Mouse (Mus musculus): ENCODE measurements around the gene Mycl. TPM values are rescaled to one million over a fixed set of nuclear protein-coding genes. Genes with fewer than 3 reads are reported as not detected.

The Mycl gene
- polyA plus RNA-seq, 1 experiment = 5.8 TPM

DNA sequence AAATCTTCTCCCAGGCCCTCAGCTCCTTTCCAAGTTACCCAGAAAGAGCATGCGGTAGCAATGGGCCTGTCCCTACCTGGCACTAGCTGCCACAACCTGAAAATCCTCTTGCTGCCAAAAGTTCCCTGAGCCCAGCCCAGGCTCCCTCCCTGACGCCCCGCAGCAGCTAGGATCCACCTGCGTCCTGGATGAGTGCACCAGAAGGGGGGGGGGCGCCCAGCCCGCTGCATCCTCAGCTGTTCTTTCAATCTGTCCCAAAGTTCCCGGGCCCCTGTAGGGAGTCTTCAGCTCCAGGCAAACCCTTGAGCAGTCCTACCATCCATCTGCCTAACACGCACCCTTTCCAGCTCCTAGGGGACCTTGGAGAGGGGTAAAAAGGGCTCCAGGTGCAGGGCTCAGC lies 35.6 kb upstream of the Mycl start:
- 6% methylated on average over 8 of the region's 8 CpGs for WGBS
- H3K4me1 ChIP-seq (ENCODE audit: control insufficient read depth, insufficient read depth, low read length) = 0 out of 2 replicates have a peak, but pooled peaks cover 6% of the 10 kb centered on the region
- no peak overlapping the region for H3K27ac ChIP-seq (ENCODE audit: insufficient read depth, low read length)
- no peak for DNase-seq
- H3K27me3 ChIP-seq (ENCODE audit: control insufficient read depth, insufficient read depth, low read length) = peaks cover 3% of the 10 kb centered on the region; the same call in 1 of the 2 replicates
- H3K4me3 ChIP-seq (replicated peaks; ENCODE audit: insufficient read depth, low read depth, low read length) = peak overlapping the region; percentile 17
- TF ChIP-seq CTCF (IDR thresholded peaks at IDR 0.05; ENCODE audit: borderline replicate concordance, insufficient read depth, low read depth, low read length) (no peak), POLR2A (IDR thresholded peaks at IDR 0.05; ENCODE audit: borderline replicate concordance, insufficient read depth, low read length) (no peak)

- 0 out of 2 replicates have a peak, but pooled peaks cover 6% of the 10 kb centered on the region for H3K4me1 ChIP-seq (ENCODE audit: control insufficient read depth, insufficient read depth, low read length)
- WGBS = under 1% methylated on average over 43 of the region's 43 CpGs
- H3K27me3 ChIP-seq (ENCODE audit: control insufficient read depth, insufficient read depth, low read length) = peaks cover 3% of the 10 kb centered on the region; the same call in 1 of the 2 replicates
- no peak overlapping the region for H3K27ac ChIP-seq (ENCODE audit: insufficient read depth, low read length)
- TF ChIP-seq POLR2A (IDR thresholded peaks at IDR 0.05; ENCODE audit: borderline replicate concordance, insufficient read depth, low read length) = no peak
- no peak for TF ChIP-seq CTCF (IDR thresholded peaks at IDR 0.05; ENCODE audit: borderline replicate concordance, insufficient read depth, low read depth, low read length)
- peak overlapping the region; percentile 39 for H3K4me3 ChIP-seq (replicated peaks; ENCODE audit: insufficient read depth, low read depth, low read length)
- DNase-seq = peak in 1 of 2 experiments; percentile 13
Observed at GRCm38 (mm10) chr4:122960321-122961099, 34.9 kb upstream of the Mycl start.

- Histone ChIP-seq H3K4me3 (replicated peaks; ENCODE audit: insufficient read depth, low read depth, low read length) (peak within 1 kb of the TSS; percentile 39), H3K4me1 (ENCODE audit: control insufficient read depth, insufficient read depth, low read length) (0 out of 2 replicates have a peak, but pooled peaks cover 6% of the 10 kb centered on the region), H3K27me3 (ENCODE audit: control insufficient read depth, insufficient read depth, low read length) (peaks cover 3% of the 10 kb centered on the region; the same call in 1 of the 2 replicates), H3K27ac (ENCODE audit: insufficient read depth, low read length) (no peak within 1 kb of the TSS)
- peak; percentile 46 to 51 for DNase-seq
- TF ChIP-seq CTCF (IDR thresholded peaks at IDR 0.05; ENCODE audit: borderline replicate concordance, insufficient read depth, low read depth, low read length) (no peak), POLR2A (IDR thresholded peaks at IDR 0.05; ENCODE audit: borderline replicate concordance, insufficient read depth, low read length) (no peak)
- WGBS = 2% methylated on average over 27 of the region's 27 CpGs
Observed at GRCm38 (mm10) chr4:122961100-122961567, 34.3 kb upstream of the Mycl start, which contains the start of gene Mfsd2a. TSS of gene Mfsd2a (minus strand) at chr4:122961188.

DNA sequence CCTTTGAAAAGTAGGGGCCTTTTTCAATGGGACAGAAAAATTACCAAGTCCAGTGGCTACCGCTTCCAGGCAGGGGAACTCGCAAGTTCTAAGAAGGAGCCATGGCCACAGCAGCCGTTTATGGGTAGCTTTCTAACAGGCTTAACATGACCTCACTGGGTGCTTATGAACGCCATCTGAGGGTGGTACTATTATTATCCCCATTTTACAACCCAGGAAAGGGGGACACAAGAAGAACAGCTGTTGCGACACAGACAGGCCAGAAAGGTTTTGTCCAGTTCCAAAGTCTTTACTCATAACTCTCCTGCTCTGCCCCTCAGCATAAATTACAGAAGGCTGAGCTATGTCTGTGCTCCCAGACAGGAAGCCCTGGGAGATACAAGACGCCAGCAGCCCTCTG lies 33.9 kb upstream of the Mycl start:
- no peak overlapping the region for H3K4me3 ChIP-seq (replicated peaks; ENCODE audit: insufficient read depth, low read depth, low read length)
- H3K4me1 ChIP-seq (ENCODE audit: control insufficient read depth, insufficient read depth, low read length) = 0 out of 2 replicates have a peak, but pooled peaks cover 6% of the 10 kb centered on the region
- no peak for DNase-seq
- TF ChIP-seq CTCF (IDR thresholded peaks at IDR 0.05; ENCODE audit: borderline replicate concordance, insufficient read depth, low read depth, low read length) = no peak
- no peak for TF ChIP-seq POLR2A (IDR thresholded peaks at IDR 0.05; ENCODE audit: borderline replicate concordance, insufficient read depth, low read length)
- no peak overlapping the region for H3K27ac ChIP-seq (ENCODE audit: insufficient read depth, low read length)
- peaks cover 3% of the 10 kb centered on the region; the same call in 1 of the 2 replicates for H3K27me3 ChIP-seq (ENCODE audit: control insufficient read depth, insufficient read depth, low read length)
- 67% methylated on average over 6 of the region's 6 CpGs for WGBS

GRCm38 (mm10) chr4:122962751-122963150 lies 32.7 kb upstream of the Mycl start:
- no peak for TF ChIP-seq CTCF (IDR thresholded peaks at IDR 0.05; ENCODE audit: borderline replicate concordance, insufficient read depth, low read depth, low read length)
- no peak for TF ChIP-seq POLR2A (IDR thresholded peaks at IDR 0.05; ENCODE audit: borderline replicate concordance, insufficient read depth, low read length)
- 0 out of 2 replicates have a peak, but pooled peaks cover 6% of the 10 kb centered on the region for H3K4me1 ChIP-seq (ENCODE audit: control insufficient read depth, insufficient read depth, low read length)
- WGBS = 57% methylated on average over 8 of the region's 8 CpGs

DNA sequence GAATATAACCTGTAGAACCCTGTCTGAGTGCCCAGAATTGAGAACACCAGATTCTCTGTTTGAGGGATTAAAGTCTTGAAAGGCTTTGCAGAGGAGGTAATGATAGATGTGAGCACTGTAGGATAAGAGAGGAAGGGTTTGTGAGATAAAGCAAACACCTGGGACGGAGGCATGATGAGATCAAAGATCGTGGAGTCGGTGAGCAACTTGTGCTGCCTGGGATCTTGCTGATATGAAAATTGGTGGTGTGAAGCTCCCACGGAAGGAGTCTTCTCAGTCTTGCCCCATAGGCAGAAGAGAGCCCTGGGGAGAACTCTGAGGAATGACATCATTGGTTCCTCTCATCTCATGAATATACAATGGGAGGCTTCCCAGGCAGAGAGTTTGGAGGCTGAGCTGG lies 27.3 kb upstream of the Mycl start:
- no peak for TF ChIP-seq CTCF (IDR thresholded peaks at IDR 0.05; ENCODE audit: borderline replicate concordance, insufficient read depth, low read depth, low read length)
- no peak for TF ChIP-seq POLR2A (IDR thresholded peaks at IDR 0.05; ENCODE audit: borderline replicate concordance, insufficient read depth, low read length)
- Histone ChIP-seq H3K4me3 (replicated peaks; ENCODE audit: insufficient read depth, low read depth, low read length) (no peak overlapping the region), H3K27me3 (ENCODE audit: control insufficient read depth, insufficient read depth, low read length) (no peaks in the 10 kb centered on the region), H3K4me1 (ENCODE audit: control insufficient read depth, insufficient read depth, low read length) (no peaks in the 10 kb centered on the region), H3K27ac (ENCODE audit: insufficient read depth, low read length) (no peak overlapping the region)
- DNase-seq = no peak
- 86% methylated on average over 4 of the region's 4 CpGs for WGBS

More at GRCm38 (mm10) chr4:122962751-122963150, 32.7 kb upstream of the Mycl start:
- Histone ChIP-seq H3K27ac (ENCODE audit: insufficient read depth, low read length) (no peak overlapping the region), H3K4me3 (replicated peaks; ENCODE audit: insufficient read depth, low read depth, low read length) (no peak overlapping the region), H3K27me3 (ENCODE audit: control insufficient read depth, insufficient read depth, low read length) (peaks cover 3% of the 10 kb centered on the region; the same call in 1 of the 2 replicates)
- no peak for DNase-seq

DNA sequence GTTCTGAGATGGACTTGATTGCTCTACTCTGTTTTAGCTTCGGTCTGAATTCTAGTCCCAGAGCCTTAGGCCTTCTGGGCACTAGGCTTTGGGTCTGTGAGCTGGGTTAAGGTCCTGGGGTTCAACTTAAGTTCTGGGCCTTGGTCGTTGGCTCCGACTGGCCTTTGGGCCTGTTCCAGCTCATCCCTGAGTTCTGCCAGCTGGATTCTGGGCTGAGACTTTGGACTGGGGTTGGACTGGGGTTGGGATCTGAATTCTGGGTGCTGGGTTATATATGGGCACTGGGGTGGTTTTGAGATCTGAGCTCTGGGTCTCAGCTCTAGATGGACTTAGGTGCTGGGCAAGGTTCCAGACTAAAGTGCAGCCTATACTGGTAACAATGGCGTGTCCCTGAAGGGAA lies 24.3 kb upstream of the Mycl start:
- no peak for DNase-seq
- 47% methylated on average over 4 of the region's 4 CpGs for WGBS
- no peak for TF ChIP-seq CTCF (IDR thresholded peaks at IDR 0.05; ENCODE audit: borderline replicate concordance, insufficient read depth, low read depth, low read length)
- TF ChIP-seq POLR2A (IDR thresholded peaks at IDR 0.05; ENCODE audit: borderline replicate concordance, insufficient read depth, low read length) = no peak

More for the DNA sequence above, 24.3 kb upstream of the Mycl start:
- no peak overlapping the region for H3K4me3 ChIP-seq (replicated peaks; ENCODE audit: insufficient read depth, low read depth, low read length)
- no peaks in the 10 kb centered on the region for H3K27me3 ChIP-seq (ENCODE audit: control insufficient read depth, insufficient read depth, low read length)
- H3K4me1 ChIP-seq (ENCODE audit: control insufficient read depth, insufficient read depth, low read length) = no peaks in the 10 kb centered on the region
- H3K27ac ChIP-seq (ENCODE audit: insufficient read depth, low read length) = no peak overlapping the region

Data from cerebellum, adult 2 months (tissue).